Mouse (Mus musculus) right cerebral cortex, postnatal 25 days (tissue): Measurements from ENCODE around the gene Ttc21a.
"Not testable (repeated sequence)": the region's sequence is repeated elsewhere in the genome, so short reads cannot be mapped to it uniquely, and the experiment has no call there.

ENCODE experiments used
- DNase-seq: peaks from one replicate; pipeline ENCODE4 v3.0.0; 2022

Gene Ttc21a

DNA sequence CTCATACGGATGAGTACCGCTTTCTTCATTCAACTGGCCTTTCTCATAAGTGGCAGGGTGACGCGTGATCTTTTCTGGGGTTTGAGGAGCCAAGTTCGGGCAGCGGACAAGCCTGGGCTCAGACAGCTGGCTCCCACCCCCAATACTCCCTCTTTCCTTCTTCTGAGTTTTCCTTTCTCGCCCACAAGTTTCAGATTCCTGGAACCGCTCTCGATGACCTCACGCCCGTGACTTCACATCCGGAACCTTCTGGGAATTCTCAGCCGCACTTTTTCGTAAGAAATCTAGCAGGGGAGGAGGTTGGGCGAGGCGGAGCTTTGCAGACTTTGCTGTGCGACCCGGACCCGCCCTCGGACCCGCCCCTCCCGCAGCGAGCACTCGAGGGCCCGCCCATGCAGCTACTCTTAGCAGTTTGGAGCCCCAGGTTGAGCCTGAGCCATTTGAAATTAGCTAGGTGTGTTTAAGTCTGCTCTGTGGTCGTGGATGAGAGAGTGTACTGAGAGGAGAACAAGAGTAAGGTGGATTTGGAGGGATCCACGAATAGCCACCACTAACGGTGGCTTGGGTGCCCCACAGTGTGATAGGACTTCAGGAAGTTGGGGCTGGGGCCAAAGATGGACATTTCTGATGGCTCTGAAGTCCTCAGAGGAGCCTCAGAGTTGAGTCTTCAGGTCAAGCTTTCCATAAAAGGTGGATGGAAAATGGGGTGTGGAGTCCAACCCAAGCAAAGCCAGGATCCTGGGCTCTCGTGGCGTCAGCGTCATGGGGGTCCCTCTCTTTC, 64.7 kb downstream of the Ttc21a start:
- peak; percentile 63 for DNase-seq

GRCm38 (mm10) chr9:120002893-120003292, 65.5 kb downstream of the Ttc21a start:
- DNase-seq, result no peak

DNA sequence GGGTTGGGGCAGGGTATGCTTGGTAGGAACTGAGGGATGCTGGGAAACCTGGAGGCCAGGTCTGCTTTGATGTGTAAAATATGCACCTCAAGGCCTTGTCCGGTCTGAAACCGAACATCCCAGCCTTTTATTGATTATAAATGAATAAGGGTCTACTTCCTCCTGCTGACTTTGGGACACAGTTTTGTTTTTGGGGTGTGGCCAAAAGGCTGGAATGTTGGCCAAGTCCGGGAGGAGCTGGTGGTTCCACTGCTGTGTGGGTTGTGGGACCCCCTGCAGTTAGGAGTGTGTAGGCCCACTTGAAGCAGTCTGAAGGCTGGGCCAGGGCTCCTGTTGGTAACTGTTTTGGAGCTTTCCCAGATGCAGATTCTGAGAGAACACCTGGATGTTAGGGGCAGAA, 68.5 kb downstream of the Ttc21a start:
- DNase-seq, result no peak

DNA sequence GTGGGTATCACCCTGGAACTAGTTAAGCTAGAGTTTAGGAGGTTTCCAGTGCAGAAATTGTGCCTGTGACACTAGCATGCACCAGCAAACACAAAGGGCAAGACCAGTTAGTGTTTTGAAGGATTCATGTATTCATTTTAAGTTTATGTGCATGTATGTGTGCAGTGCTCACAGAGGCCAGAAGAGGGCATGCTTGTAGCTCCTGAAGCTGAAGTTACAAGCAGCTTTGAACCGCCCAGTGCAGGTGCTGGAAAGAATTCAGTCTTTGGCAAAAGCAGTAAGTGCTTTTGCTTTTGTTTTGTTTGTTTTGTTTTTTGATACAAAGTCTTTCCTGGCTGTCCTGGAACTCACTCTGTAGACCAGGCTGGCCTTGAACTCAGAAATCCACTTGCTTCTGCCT, 70.4 kb downstream of the Ttc21a start:
- DNase-seq, result no peak

GRCm38 (mm10) chr9:120009226-120009841, 71.9 kb downstream of the Ttc21a start:
- no peak for DNase-seq

- no peak for DNase-seq
These were observed 72.5 kb downstream of the Ttc21a start for GRCm38 (mm10) chr9:120009871-120010270.

DNA sequence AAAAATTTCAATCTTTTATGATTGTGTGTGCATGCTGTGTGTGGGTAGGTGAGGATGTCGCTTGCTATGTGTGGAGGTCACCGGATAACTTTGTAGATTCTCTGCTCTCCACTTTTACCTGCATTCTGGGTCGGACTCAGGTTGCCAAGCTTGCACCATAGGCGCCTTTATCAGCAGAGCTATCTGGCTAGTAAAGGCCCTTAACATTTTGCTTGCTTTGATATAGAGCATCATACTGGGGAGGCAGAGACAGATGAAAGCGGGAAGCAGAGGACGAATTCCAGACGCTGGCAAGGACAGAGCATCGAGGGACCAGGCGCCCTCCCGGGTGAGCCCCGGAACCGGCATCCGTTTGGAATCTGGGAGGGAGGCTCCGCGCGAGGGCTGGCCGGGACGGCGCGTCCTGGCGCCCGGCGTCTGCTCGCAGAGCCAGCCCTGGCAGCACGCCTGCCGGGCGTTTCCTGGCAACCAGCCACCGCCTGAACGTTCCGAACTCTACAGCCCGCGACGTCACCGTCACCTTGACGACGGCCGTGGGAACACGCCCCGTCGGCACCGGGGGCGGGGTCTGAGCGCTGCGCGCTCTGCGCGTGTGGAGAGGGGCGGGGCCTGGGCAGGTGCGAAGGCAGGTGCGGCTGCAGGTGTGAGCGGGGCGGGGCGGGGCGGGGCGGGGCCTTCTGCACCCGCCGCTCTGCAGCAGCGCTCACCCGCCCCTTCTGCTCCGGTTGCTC, 73.5 kb downstream of the Ttc21a start:
- peak; percentile 96 for DNase-seq

DNA sequence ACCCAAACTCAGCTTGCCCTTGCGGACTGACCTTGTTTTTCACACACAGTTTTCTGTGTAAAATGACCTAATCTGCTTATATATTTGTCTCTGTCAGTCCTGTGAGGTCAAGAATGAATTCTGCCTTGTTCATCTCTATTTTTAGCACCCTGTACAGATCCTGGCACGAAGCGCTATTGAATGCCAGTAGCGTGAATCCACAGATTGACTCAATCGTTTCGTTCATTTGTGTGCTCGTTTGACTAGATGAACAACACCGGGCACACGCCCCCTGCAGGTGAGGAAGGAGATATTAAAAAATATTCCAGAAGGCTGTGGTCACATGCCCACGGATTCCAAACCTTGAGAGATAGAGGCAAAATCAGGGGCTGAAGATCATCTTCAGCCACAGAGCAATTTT, 74.1 kb downstream of the Ttc21a start:
- peak; percentile 54 for DNase-seq

DNA sequence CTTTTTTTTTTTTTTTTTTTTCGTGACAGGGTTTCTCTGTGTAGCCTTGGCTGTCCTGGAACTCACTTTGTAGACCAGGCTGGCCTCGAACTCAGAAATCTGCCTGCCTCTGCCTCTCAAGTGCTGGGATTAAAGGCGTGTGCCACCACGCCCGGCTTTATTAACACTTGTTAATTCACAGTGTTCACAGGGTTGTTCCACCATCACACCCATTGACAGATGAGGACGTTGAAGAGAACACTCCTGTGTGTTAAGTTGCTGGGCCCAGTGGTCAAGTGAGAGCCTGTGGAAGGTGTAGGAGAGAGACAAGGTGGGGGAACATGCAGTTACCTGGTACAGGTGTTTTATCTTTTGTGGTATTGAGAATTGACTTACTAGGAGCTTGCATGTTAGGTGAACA, 74.8 kb downstream of the Ttc21a start:
- not testable (repeated sequence) for DNase-seq

DNA sequence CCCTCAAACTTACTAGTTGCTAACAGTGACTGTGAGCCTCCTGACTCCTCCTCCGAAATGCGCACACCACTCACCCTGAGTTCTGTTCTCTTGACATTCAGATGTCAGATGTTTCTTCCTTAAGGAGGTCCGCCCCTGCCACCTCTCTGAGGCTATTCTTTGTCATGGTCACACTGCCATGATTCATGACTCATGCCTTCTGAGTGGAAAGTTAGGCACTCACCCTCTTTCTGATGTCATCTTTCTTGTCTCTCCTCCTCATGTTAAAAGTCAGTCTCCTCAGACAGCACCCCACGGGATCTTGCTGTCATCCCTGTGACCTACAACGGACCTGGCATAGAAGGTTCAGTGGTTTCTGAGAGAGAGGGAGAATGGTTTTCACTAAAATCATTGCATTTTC, 75.4 kb downstream of the Ttc21a start:
- DNase-seq, result no peak

DNA sequence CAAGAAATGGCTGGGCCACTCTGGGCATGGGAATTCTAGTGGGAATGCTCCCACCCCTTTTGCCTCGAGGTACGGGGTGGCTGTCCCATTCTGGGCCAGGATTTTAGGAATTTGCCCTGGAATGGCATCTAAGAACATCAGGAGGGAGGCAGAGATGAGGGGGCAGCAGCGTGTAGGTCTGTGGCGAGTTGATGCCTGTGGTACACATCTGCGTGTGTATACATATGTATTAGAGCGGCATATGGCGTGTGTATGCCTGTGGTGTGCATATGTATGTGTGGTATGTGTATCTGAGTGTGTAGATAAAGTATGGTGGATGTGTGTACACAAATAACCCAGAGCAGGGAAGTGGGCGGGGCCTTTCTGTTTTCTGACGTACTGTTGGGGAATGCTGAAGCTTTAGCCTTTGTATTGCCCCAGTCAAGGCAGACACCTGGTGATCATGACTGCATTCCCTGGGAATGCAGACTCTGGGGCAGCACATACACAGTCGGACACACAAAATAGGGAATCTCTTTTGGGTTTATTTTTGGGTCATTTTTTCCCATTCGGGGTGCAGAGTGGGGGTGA, 75.9 kb downstream of the Ttc21a start:
- no peak for DNase-seq

- DNase-seq, result no peak
These were observed 77.4 kb downstream of the Ttc21a start for GRCm38 (mm10) chr9:120014828-120015227.

GRCm38 (mm10) chr9:120016956-120017355, 79.5 kb downstream of the Ttc21a start:
- no peak for DNase-seq
